Mouse (Mus musculus): ENCODE data around the gene Olfr68.
A peak's percentile ranks its signal among the peaks of the same experiment; 100 is the strongest.
"Not testable (repeated sequence)": the region's sequence is repeated elsewhere in the genome, so short reads cannot be mapped to it uniquely, and the experiment has no call there.

Olfr68 gene

DNA sequence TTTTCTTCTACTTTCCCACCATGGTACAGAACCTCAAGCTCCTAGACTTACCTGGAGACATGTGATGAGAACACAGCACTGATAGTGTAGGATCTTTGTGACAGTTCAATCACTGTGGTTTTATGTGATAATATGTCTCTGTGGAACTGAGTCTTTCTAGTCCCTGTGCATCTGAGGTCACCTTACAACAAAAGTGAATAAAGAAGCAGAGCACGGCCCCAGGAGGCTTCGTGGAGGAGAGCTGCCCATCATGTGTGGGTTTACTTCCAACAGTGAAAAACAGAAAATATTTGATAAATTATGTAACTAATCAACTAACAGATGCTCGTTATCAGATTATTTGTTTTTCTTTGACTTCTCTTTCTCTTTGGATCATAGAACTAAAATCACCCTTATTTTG lies at the start of gene Olfr68:
TSS of gene Olfr68 (minus strand) at position 101 of the 400 bp plus-strand sequence.
- no peak for DNase-seq

DNA sequence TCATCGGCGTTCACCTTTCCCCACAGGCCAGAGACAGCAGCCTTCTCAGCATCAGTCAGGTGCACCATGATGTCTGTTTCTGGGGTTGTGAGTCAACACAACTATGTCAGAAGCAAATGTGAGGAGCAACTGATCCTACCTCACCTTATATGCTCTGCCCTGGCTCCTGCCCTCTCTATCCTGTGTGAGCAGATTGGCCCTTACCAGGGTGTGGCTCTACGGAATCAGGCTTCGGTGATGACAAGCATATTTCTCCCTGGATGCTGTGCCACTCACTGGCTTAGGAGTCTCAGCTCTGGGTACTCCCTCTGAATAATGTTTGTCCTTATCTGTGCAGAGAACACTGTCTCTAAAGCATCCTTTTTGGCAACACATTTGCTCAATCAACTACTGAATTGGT lies 48.3 kb upstream of the Olfr68 start, which contains the start of gene Hbb-bs:
TSS of gene Hbb-bs (minus strand) at position 289 of the 400 bp plus-strand sequence.
- no peak for DNase-seq

DNA sequence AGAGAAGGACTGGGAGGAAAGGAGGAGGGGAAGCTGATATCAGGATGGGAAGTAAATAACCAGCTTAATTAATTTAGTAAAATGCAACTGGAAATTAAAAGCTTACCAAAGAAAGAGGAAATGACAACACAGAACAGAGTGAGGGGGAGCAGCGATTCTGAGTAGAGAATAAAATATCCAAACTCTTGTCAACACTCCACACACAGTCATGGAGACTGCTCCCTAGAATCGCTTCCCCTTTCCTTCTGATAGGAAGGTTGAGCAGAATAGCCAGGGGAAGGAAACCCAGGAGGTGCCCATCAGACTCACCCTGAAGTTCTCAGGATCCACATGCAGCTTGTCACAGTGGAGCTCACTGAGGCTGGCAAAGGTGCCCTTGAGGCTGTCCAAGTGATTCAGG lies 47.6 kb upstream of the Olfr68 start:
- DNase-seq = not testable (repeated sequence)

DNA sequence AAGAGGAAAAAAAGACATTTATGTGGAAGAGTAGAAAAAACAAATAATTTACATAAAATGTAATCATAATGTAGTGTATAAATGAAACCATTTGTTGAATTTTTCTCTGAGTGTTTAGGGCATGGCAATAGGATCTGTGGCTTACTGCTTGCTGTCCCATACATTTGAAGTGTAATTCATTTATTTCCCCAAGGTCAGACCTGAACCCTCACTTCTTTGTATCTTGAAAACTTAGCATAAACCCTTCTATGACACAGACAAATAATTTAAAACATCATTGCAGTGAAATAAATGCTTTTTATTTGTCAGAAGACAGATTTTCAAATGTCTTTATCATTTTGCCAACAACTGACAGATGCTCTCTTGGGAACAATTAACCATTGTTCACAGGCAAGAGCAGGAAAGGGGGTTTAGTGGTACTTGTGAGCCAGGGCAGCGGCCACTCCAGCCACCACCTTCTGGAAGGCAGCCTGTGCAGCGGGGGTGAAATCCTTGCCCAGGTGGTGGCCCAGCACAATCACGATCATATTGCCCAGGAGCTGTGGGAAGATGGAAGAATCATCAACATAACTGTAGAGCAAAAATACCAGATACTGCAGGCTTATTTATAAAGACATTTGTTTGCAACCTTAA lies 46.9 kb upstream of the Olfr68 start:
- DNase-seq = no peak

DNA sequence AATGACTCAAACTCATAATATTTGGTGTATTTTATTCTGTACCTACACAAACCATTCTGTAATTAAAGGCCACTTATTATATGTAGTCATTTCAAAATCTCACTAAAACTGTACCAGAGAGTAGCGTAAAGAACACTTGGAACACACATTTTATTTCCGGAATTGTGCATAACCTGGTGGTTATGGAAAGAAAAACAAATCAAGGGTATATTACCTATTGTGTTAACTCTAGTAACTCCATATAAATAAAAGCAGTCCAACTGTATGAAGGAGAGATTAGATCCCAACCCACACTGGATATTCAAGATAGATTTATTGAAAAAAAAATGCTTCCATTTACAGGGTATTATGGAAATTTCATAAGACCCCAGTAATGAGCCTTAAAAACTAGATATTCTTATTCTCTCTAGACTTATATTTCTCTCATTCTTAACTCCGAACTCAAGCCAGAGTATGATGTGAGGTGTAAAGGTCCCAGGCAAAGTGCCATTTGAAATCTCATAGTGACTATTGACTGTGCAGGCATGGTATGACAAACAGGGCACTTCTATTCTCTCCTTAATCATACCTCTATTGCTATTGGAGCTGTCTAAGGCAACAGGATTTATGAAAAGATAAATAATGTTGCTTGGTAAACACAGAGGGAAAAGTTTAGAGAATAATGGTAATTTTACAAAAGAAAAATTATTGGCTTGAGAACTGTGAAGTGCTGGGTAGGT lies 46.2 kb upstream of the Olfr68 start:
- DNase-seq = no peak

DNA sequence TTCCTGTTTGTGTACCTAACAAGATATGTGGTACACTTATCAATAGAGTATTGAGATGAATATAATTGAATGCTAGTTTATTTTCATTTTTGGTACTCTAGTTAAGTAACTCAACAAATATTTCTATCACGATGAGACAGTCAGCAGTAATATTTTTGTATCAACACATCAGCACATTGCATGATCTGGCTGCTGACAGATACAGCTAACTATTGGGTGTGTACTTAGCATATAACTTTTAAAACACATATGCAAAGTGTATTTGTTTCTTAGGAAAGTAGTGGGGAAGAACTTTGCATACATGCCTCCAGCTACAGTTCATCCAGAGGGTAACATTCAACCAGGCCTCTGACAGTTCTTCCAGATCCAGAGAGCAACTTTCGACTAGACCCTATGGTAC lies 45.1 kb upstream of the Olfr68 start:
- no peak for DNase-seq

DNA sequence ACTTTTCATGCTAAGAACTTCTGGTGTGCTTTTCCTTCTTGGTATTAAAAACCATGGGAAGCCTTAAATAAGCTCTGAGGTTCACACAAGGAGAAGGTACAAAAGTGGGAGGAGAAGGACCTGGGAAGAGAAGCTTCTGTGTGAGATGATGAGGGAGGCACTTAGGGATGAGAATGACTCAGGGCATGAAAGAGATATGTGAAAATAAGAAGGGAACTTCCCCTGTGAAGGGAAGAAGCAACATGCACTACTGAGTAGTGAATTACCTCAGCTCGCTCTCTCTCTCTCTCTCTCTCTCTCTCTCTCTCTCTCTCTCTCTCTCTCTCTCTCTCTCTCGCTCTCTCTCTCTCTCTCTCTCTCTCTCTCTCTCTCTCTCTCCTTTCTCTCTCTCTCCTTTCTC lies 35.6 kb upstream of the Olfr68 start:
- not testable (repeated sequence) for DNase-seq

DNA sequence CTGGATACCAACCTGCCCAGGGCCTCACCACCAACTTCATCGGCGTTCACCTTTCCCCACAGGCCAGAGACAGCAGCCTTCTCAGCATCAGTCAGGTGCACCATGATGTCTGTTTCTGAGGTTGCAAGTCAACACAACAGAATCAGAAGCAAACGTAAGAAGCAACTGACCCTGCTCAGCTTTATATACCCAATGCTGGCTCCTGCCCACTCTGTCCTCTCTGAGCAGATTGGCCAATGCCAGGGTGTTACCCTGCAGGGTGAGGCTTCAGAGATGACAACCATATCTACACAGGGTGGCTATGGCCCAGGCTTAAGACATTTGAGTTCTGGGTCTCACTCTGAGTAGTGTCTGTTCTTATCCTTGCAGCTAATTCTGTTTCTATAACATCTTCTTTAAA lies 34.3 kb upstream of the Olfr68 start, which contains the start of gene Hbb-bt:
TSS of gene Hbb-bt (minus strand) at position 231 of the 400 bp plus-strand sequence.
- no peak for DNase-seq

DNA sequence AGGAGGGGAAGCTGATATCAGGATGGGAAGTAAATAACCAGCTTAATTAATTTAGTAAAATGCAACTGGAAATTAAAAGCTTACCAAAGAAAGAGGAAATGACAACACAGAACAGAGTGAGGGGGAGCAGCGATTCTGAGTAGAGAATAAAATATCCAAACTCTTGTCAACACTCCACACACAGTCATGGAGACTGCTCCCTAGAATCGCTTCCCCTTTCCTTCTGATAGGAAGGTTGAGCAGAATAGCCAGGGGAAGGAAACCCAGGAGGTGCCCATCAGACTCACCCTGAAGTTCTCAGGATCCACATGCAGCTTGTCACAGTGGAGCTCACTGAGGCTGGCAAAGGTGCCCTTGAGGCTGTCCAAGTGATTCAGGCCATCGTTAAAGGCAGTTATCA lies 33.7 kb upstream of the Olfr68 start:
- DNase-seq = not testable (repeated sequence)

DNA sequence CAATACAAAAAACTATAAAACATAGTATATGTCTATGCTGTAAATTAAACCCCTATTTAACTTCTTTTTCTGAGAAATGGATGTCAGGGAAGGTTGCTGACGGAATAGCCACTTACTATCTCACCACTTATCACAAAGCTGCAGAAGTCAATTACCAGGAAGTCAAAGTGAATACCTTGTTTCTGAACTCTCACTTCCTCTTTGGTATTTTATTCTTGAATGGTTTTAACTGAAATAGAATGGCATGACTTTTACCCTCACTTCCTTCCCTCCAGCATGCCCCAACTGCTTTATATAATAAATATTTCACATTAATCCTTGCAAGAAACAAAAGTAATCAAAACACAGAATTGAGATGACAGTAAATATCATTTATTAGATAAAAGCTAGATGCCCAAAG lies 32.7 kb upstream of the Olfr68 start:
- DNase-seq = no peak

DNA sequence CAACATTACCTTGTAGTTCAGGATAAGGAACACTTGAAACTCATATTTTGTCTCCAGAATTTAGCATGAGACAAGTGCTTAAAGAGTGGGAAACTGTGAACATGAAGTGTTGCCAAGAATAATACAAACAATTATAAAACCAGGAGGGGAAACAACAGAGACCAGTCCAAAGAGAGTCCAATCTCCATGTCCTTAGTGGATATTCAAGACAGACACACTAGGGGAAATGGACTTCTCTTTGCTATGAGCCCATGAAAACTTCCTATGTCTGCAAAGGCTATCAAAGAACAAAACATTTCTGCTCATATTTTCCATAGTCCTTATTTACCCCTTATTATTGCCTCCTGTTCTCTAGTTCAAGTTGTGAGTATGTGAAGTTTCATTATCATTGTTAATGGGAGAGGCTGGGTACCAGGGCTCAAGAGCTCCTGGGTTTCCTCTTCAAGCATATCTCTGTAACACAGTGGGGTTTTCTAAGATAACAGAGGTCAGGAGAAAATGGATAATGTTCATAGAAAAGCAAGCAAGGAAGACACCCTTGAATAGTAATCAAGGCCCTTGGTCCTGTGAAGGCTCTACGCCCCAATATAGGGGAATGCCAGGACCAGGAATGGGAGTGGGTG lies 31.8 kb upstream of the Olfr68 start:
- DNase-seq = no peak

DNA sequence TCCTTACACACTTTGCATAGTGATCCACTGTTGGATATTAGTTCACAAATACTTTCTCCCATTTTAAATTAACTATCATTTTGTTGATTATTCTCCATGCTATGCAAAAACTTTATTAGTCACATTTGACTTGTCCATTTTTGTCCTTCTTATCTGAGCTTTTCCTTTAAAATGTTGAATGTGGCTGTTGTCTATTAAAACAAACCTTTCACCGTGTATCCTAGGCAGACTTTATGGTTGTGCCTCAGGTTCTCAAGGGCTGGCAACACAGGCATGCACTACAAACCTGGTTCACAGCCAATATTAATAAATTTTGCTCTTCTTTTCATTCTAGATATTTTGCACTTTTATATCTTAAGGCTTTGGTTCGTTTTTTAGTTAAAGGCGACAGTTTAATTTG lies 31.2 kb upstream of the Olfr68 start:
- no peak for DNase-seq

DNA sequence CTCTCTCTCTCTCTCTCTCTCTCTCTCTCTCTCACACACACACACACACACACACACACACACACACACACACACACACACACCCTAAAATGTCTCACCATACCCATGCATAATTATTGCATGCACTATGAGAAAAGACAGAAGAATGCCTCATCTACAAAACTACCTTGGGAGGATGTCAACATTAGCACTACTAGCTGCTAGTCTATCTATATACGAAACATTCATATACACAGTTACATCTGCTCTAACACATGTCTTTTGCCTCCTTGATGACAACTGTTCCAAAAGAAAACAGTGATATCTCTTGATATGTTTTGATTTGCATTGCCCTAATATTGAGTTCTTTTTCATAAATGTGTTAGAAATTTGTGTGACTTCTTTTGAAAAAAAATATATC lies 30.8 kb upstream of the Olfr68 start:
- no peak for DNase-seq

DNA sequence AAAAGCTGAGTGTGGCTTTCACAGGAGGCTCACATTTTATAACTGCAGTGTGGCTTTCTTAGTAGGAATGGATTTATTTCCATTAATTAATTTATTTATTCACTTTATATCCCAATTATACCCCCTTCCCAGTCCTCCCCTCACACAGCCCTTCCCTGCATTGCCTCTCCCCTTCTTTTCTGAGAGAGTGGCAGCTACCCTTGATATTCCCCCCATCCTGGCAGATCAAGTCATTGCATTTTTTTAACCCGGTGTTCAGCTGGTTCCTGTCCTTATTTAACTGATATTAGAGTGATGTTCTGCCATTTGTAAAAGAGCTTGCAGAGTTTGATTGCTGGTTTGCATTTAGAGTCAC lies 30.3 kb upstream of the Olfr68 start:
- no peak for DNase-seq

DNA sequence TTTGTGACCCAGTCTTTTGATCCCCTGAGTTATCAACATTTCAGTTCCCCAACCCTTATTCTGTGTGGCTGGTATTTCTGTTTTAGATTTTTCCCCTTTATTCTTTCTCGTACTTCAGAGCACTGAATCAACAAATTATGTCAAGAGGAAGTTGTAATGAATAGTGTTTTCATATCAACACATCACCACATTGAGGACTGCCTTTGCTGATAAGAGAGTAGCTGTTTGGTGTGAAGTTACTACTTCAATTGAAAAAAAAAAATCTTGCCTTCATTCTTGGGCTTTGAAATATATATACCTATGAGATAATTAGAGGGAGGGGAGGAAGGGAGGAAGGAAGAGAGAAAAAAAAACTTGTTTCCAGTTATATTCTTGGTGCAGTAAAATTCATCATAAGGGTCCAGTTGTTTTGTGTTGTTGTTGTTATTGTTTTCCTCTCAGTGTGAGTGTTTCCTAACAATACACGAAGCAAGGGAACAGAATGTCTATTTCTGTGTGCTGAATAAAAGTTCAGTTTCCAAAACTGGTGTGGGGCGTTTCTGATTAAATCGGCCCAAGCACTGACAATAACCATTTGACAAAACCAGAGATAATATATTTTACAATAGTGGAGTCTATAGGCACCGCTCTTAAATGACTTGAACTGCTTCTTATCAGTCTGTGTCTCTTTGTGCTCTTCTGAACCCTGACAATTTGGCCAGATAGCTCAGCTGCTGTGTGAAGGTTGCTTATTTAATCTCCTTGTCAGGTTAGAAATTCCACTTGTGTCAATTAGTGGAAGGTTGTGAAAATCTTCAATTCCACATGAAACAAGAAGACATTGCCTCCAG lies 29.7 kb upstream of the Olfr68 start:
- DNase-seq = no peak

DNA sequence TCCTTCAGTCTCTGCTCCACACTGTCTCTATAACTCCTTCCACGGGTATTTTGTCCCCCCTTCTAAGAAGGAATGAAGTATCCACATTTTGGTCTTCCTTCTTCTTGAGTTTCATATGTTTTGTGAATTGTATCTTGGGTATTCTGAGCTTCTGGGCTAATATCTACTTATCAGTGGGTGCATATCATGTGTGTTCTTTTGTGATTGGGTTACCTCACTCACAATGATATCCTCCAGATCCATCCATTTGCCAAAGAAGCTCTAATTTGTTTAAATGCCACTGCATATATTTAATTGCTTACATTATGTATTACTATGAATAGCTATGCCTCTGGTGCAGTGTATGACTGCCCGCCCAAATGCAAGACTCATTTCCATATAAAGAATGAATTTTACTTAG lies 28.6 kb upstream of the Olfr68 start:
- not testable (repeated sequence) for DNase-seq

DNA sequence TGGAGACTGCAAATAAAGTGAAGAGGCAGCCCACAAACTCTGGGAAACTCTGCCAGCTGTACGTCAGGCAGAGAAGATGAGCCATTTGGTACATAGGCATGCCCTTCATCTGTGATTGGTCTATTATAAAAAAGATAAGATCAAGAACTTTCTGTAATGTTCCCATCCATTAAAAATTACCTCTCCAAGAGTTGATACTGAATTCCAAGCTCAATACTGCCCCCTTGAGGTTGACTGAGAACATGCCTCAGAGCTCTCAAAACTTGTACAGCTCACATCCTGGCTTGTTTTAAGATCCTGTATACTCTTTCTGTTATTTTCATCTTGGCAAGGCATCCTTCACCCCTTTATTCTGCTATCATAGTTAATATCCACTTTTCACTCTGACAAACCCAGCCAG lies 27.4 kb upstream of the Olfr68 start:
- peak; percentile 1 for DNase-seq

DNA sequence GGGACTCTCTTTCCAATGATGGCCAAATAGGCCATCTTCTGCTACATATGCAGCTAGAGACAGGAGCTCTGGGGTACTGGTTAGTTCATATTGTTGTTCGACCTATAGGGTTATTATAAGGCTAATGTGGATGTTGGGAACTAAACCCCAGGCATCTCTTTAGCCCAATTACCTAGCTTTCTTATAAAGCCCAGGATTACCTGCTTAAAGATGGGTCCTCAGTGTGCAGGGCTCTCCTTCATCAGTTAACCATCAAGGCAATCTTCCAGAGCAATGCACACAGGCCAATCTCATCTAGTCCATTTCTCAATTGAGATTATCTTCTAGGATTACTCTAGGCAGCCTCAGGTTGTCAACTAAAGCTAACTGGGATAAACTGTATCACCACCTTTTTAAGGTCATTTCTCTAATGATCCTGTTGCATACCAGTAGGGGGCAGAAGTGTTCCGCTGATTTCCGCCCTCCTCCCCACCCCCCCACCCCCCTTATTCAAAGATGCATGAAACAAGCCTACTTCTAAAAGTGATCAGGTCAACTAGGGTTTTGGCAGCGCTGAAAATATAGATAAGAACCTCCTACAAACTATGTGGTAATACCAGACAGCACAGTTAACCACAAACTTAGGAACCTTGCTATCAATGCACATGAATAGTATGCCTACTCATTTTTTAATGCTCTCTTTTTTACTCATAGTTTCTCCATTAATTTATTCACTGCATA lies 13.3 kb upstream of the Olfr68 start:
- no peak for DNase-seq

DNA sequence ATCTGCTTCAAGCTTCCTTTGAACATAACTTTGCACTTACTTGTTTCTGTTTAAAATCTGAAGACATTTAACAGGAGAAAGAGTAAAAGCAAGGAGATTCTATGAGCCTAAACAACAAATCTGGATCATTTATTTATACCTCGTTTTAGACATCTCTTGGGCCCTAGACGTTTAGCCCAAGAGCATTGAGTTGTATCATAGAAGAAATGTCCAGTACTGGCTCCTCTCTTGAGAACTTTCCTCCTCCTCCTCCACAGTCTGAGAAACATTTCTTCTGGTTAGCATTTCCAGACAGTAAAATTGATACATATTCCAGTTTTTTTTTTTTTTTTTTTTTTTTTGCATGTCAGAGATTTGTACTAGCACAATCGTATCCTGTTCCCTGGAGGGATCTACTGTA lies 12.2 kb upstream of the Olfr68 start, which contains the start of gene Olfr67:
TSS of gene Olfr67 (minus strand) at position 101 of the 400 bp plus-strand sequence.
- no peak for DNase-seq

DNA sequence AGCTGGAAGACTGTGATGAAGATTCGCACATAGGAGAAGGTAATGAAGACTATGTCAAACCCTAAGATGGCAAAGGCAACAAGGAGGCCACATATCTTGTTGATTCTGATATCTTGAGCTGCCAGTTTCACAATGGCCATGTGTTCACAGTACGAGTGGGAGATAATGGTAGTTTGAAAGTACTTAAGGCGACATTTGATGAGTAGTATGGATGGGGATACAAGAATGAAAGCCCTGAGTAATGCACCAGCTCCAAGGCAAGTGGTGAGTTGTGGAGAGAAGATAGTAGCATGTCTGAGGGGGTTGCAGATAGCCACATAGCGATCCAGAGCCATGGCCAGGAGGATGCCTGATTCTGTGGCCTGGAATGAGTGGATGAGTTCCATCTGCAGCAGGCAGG lies 1.8 kb downstream of the Olfr68 start:
- DNase-seq = not testable (repeated sequence)

DNA sequence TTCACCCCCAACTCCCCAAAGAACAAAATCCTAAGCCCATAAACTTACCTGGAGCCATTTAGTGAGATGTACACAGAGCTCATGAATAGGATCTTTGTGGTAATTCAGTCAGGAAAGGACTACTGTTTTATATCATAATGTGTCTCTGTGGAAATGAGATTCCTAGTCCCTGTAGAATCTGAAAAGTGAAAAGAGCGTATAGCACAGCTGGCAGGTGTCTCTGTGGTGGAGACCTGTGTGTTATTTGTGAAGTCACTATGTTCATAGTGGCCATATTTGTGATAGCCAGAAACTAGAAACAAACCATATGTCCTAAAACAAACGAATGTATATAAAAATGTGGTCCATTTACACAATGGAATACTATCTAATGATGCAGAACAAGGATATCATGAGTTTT lies 8.0 kb downstream of the Olfr68 start, which contains the start of gene Olfr69:
TSS of gene Olfr69 (minus strand) at position 101 of the 400 bp plus-strand sequence.
- no peak for DNase-seq

DNA sequence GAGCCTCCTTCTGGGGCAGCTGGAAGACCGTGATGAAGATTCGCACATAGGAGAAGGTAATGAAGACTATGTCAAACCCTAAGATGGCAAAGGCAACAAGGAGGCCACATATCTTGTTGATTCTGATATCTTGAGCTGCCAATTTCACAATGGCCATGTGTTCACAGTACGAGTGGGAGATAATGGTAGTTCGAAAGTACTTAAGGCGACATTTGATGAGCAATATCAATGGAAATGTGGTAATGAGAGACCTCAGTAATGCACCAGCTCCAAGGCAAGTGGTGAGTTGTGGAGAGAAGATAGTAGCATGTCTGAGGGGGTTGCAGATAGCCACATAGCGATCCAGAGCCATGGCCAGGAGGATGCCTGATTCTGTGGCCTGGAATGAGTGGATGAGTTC lies 11.8 kb downstream of the Olfr68 start:
- DNase-seq = not testable (repeated sequence)
